Mouse (Mus musculus) E14TG2a.4 (cell line): ENCODE results near the gene Kctd13.

ENCODE experiments used
- CTCF ChIP-seq: conservative IDR thresholded peaks from 2 replicates; pipeline ENCODE4 v1.5.1; 2014; ENCODE audit warnings: low read length
- POU5F1 ChIP-seq: IDR thresholded peaks from 2 replicates; pipeline ENCODE4 v1.6.1; 2014; ENCODE audit warnings: low read length, borderline replicate concordance

DNA sequence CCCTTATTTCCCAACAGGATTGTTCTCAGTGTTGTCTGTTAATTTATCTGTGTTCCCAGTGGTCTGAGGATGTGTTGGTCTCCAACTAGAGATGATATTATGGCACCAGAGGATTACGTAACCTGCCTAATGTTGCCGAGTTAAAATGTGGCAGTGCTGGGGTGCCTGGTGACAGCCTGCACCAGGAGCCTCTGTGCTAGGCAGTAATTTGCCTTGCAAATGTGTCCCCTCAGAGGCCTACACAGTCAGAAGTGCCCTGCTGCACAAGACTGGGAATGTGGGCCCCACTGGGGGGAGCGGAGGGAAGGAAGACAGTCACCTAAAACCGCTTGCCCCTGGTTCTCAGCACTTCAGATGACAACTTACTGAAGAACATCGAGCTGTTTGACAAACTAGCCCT lies 13.1 kb downstream of the Kctd13 start:
- TF ChIP-seq CTCF (no peak), POU5F1 (no peak)
